Mouse (Mus musculus): Measurements from ENCODE around the gene Gzf1. TPM values are rescaled to one million over a fixed set of nuclear protein-coding genes. Genes with fewer than 3 reads are reported as not detected.

The Gzf1 gene
- polyA plus RNA-seq, 1 experiment from 2014 or later = 14.7 TPM

GRCm38 (mm10) chr2:148687971-148688370 lies 7.1 kb downstream of the Gzf1 start:
- Histone ChIP-seq H3K27ac (ENCODE audit: low read depth, low read length) (no peak overlapping the region), H3K9ac (ENCODE audit: low read depth, low read length) (no peak overlapping the region), H3K4me3 (ENCODE audit: low read depth, low read length) (no peak overlapping the region), H3K4me2 (no peak overlapping the region), H3K4me1 (ENCODE audit: control insufficient read depth, insufficient read depth, low read length) (0 out of 2 replicates have a peak, but pooled peaks cover under 1% of the 10 kb centered on the region), H3K27me3 (ENCODE audit: control insufficient read depth, insufficient read depth, low read length) (no peaks in the 10 kb centered on the region), H3K36me3 (ENCODE audit: control insufficient read depth, insufficient read depth, low read length) (peaks cover 19% of the 10 kb centered on the region), H3K9me3 (replicated peaks; ENCODE audit: control insufficient read depth, low read length) (no peaks in the 10 kb centered on the region)
- no peak for ATAC-seq (replicated peaks; ENCODE audit: insufficient number of reproducible peaks, low FRiP score, low TSS enrichment)
- 92% methylated on average over 5 of the region's 5 CpGs for WGBS (ENCODE audit: insufficient replicate concordance)

- H3K4me3 ChIP-seq (ENCODE audit: low read depth, low read length) = no peak overlapping the region
- no peaks in the 10 kb centered on the region for H3K27me3 ChIP-seq (ENCODE audit: control insufficient read depth, insufficient read depth, low read length)
- peaks cover 10% of the 10 kb centered on the region for H3K36me3 ChIP-seq (ENCODE audit: control insufficient read depth, insufficient read depth, low read length)
- WGBS (ENCODE audit: insufficient replicate concordance) = 90% methylated on average over 6 of the region's 6 CpGs
- no peaks in the 10 kb centered on the region for H3K9me3 ChIP-seq (replicated peaks; ENCODE audit: control insufficient read depth, low read length)
- no peak overlapping the region for H3K27ac ChIP-seq (ENCODE audit: low read depth, low read length)
- no peak for ATAC-seq (replicated peaks; ENCODE audit: insufficient number of reproducible peaks, low FRiP score, low TSS enrichment)
- no peak overlapping the region for H3K4me2 ChIP-seq
- H3K9ac ChIP-seq (ENCODE audit: low read depth, low read length) = no peak overlapping the region
- H3K4me1 ChIP-seq (ENCODE audit: control insufficient read depth, insufficient read depth, low read length) = 0 out of 2 replicates have a peak, but pooled peaks cover 3% of the 10 kb centered on the region
Observed at GRCm38 (mm10) chr2:148689444-148690140, 8.8 kb downstream of the Gzf1 start.

GRCm38 (mm10) chr2:148690291-148690690 lies 9.5 kb downstream of the Gzf1 start:
- 89% methylated on average over 3 of the region's 3 CpGs for WGBS (ENCODE audit: insufficient replicate concordance)
- Histone ChIP-seq H3K36me3 (ENCODE audit: control insufficient read depth, insufficient read depth, low read length) (peaks cover 6% of the 10 kb centered on the region), H3K9me3 (replicated peaks; ENCODE audit: control insufficient read depth, low read length) (no peaks in the 10 kb centered on the region), H3K4me1 (ENCODE audit: control insufficient read depth, insufficient read depth, low read length) (0 out of 2 replicates have a peak, but pooled peaks cover 3% of the 10 kb centered on the region), H3K4me3 (ENCODE audit: low read depth, low read length) (no peak overlapping the region), H3K27me3 (ENCODE audit: control insufficient read depth, insufficient read depth, low read length) (no peaks in the 10 kb centered on the region), H3K9ac (ENCODE audit: low read depth, low read length) (no peak overlapping the region), H3K4me2 (no peak overlapping the region), H3K27ac (ENCODE audit: low read depth, low read length) (no peak overlapping the region)
- no peak for ATAC-seq (replicated peaks; ENCODE audit: insufficient number of reproducible peaks, low FRiP score, low TSS enrichment)

- Histone ChIP-seq H3K4me3 (ENCODE audit: low read depth, low read length) (no peak overlapping the region), H3K27ac (ENCODE audit: low read depth, low read length) (no peak overlapping the region), H3K4me1 (ENCODE audit: control insufficient read depth, insufficient read depth, low read length) (0 out of 2 replicates have a peak, but pooled peaks cover 3% of the 10 kb centered on the region), H3K27me3 (ENCODE audit: control insufficient read depth, insufficient read depth, low read length) (no peaks in the 10 kb centered on the region), H3K9me3 (replicated peaks; ENCODE audit: control insufficient read depth, low read length) (no peaks in the 10 kb centered on the region), H3K36me3 (ENCODE audit: control insufficient read depth, insufficient read depth, low read length) (peaks cover 6% of the 10 kb centered on the region), H3K4me2 (no peak overlapping the region), H3K9ac (ENCODE audit: low read depth, low read length) (no peak overlapping the region)
- no peak for ATAC-seq (replicated peaks; ENCODE audit: insufficient number of reproducible peaks, low FRiP score, low TSS enrichment)
- WGBS (ENCODE audit: insufficient replicate concordance) = 94% methylated on average over 5 of the region's 5 CpGs
Observed at GRCm38 (mm10) chr2:148690781-148691180, 10.0 kb downstream of the Gzf1 start.

GRCm38 (mm10) chr2:148698571-148698970 lies 17.7 kb downstream of the Gzf1 start:
- Histone ChIP-seq H3K4me1 (ENCODE audit: control insufficient read depth, insufficient read depth, low read length) (no peaks in the 10 kb centered on the region), H3K4me3 (ENCODE audit: low read depth, low read length) (no peak overlapping the region), H3K27ac (ENCODE audit: low read depth, low read length) (no peak overlapping the region), H3K27me3 (ENCODE audit: control insufficient read depth, insufficient read depth, low read length) (no peaks in the 10 kb centered on the region), H3K9me3 (replicated peaks; ENCODE audit: control insufficient read depth, low read length) (no peaks in the 10 kb centered on the region), H3K9ac (ENCODE audit: low read depth, low read length) (no peak overlapping the region), H3K36me3 (ENCODE audit: control insufficient read depth, insufficient read depth, low read length) (no peaks in the 10 kb centered on the region; the same call in 1 of the 2 replicates), H3K4me2 (no peak overlapping the region)
- WGBS (ENCODE audit: insufficient replicate concordance) = 79% methylated on average over 5 of the region's 5 CpGs
- no peak for ATAC-seq (replicated peaks; ENCODE audit: insufficient number of reproducible peaks, low FRiP score, low TSS enrichment)

- whole genome bisulfite sequencing (ENCODE audit: insufficient replicate concordance) = 76% methylated on average over 15 of the region's 15 CpGs
- H3K36me3 ChIP-seq (ENCODE audit: control insufficient read depth, insufficient read depth, low read length) = no peaks in the 10 kb centered on the region; the same call in 1 of the 2 replicates
- ATAC-seq (replicated peaks; ENCODE audit: insufficient number of reproducible peaks, low FRiP score, low TSS enrichment) = no peak
- H3K4me3 ChIP-seq (ENCODE audit: low read depth, low read length) = no peak overlapping the region
- H3K27me3 ChIP-seq (ENCODE audit: control insufficient read depth, insufficient read depth, low read length) = no peaks in the 10 kb centered on the region
- no peaks in the 10 kb centered on the region for H3K9me3 ChIP-seq (replicated peaks; ENCODE audit: control insufficient read depth, low read length)
- H3K27ac ChIP-seq (ENCODE audit: low read depth, low read length) = no peak overlapping the region
- no peak overlapping the region for H3K9ac ChIP-seq (ENCODE audit: low read depth, low read length)
- H3K4me2 ChIP-seq = no peak overlapping the region
- H3K4me1 ChIP-seq (ENCODE audit: control insufficient read depth, insufficient read depth, low read length) = no peaks in the 10 kb centered on the region
Observed at GRCm38 (mm10) chr2:148706409-148707201, 25.8 kb downstream of the Gzf1 start.

GRCm38 (mm10) chr2:148707202-148707530 lies 26.3 kb downstream of the Gzf1 start:
- Histone ChIP-seq H3K4me2 (no peak overlapping the region), H3K36me3 (ENCODE audit: control insufficient read depth, insufficient read depth, low read length) (no peaks in the 10 kb centered on the region; the same call in 1 of the 2 replicates), H3K27me3 (ENCODE audit: control insufficient read depth, insufficient read depth, low read length) (no peaks in the 10 kb centered on the region), H3K27ac (ENCODE audit: low read depth, low read length) (no peak overlapping the region), H3K4me3 (ENCODE audit: low read depth, low read length) (no peak overlapping the region), H3K9me3 (replicated peaks; ENCODE audit: control insufficient read depth, low read length) (no peaks in the 10 kb centered on the region), H3K9ac (ENCODE audit: low read depth, low read length) (no peak overlapping the region), H3K4me1 (ENCODE audit: control insufficient read depth, insufficient read depth, low read length) (no peaks in the 10 kb centered on the region)
- WGBS (ENCODE audit: insufficient replicate concordance) = 86% methylated on average over 6 of the region's 6 CpGs
- ATAC-seq (replicated peaks; ENCODE audit: insufficient number of reproducible peaks, low FRiP score, low TSS enrichment) = no peak

GRCm38 (mm10) chr2:148712326-148712725 lies 31.5 kb downstream of the Gzf1 start:
- H3K9ac ChIP-seq (ENCODE audit: low read depth, low read length) = no peak overlapping the region
- H3K27ac ChIP-seq (ENCODE audit: low read depth, low read length) = no peak overlapping the region
- no peak overlapping the region for H3K4me3 ChIP-seq (ENCODE audit: low read depth, low read length)
- H3K4me1 ChIP-seq (ENCODE audit: control insufficient read depth, insufficient read depth, low read length) = 0 out of 2 replicates have a peak, but pooled peaks cover 3% of the 10 kb centered on the region
- no peaks in the 10 kb centered on the region; the same call in 1 of the 2 replicates for H3K36me3 ChIP-seq (ENCODE audit: control insufficient read depth, insufficient read depth, low read length)
- 79% methylated on average over 3 of the region's 3 CpGs for WGBS (ENCODE audit: insufficient replicate concordance)
- no peaks in the 10 kb centered on the region for H3K27me3 ChIP-seq (ENCODE audit: control insufficient read depth, insufficient read depth, low read length)
- H3K9me3 ChIP-seq (replicated peaks; ENCODE audit: control insufficient read depth, low read length) = no peaks in the 10 kb centered on the region
- ATAC-seq (replicated peaks; ENCODE audit: insufficient number of reproducible peaks, low FRiP score, low TSS enrichment) = no peak
- H3K4me2 ChIP-seq = no peak overlapping the region
